Mouse (Mus musculus) spleen, postnatal 14 days (tissue): ENCODE results near the gene Gjd3.

Experiments used
- DNase-seq, 2 experiments: peaks; one replicate each; pipeline ENCODE4 v3.0.0; 2021 to 2022; ENCODE audit warnings: low spot score in 2 of 2

The Gjd3 gene

DNA sequence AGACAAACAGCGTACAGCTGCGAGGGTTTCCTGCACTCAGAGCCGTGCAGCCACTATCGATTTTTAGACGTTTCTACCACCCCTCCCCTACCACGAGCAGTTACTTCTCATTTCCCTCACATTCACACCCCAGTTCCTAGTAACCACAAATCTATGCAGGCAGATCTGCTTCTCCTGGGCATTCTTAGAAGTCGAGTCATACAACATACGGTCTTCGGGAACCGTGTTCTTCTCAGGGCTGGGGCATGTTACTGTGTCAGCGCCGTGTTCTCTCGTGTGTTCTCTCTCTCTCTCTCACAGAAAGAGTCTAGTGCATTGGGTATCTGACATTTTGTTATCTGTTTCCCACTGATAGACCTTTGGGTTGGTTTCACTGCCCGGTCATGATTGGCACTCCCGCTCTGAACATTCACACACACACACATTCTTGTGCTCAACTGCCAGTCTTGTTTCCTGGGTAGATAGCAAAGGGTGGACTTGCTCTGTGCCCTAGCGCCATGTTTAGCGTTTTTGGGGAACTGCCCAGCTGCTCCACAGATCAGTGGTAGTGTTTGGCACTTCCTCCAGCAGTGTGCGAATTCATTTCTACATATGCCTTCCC lies 34.7 kb downstream of the Gjd3 start:
- no peak for DNase-seq

DNA sequence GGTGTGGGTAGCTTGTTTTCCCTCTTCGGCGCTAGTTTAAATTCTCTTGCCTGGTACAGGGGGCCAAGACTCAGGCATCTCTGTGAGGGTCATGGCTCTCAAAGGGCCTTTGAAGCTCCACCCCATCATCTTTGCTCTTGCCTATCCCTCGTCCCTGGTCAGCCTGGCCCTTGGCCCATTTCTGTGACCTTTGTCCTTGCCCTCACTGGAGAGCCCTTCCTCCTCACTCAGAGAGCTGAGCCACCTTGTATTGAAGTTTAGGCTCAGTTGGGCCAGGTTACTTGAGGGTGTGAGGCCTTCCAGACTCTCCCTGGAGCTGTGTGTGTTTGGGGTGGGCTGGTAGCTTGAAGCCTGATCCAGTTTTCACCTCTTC lies 37.2 kb downstream of the Gjd3 start:
- DNase-seq: no peak

DNA sequence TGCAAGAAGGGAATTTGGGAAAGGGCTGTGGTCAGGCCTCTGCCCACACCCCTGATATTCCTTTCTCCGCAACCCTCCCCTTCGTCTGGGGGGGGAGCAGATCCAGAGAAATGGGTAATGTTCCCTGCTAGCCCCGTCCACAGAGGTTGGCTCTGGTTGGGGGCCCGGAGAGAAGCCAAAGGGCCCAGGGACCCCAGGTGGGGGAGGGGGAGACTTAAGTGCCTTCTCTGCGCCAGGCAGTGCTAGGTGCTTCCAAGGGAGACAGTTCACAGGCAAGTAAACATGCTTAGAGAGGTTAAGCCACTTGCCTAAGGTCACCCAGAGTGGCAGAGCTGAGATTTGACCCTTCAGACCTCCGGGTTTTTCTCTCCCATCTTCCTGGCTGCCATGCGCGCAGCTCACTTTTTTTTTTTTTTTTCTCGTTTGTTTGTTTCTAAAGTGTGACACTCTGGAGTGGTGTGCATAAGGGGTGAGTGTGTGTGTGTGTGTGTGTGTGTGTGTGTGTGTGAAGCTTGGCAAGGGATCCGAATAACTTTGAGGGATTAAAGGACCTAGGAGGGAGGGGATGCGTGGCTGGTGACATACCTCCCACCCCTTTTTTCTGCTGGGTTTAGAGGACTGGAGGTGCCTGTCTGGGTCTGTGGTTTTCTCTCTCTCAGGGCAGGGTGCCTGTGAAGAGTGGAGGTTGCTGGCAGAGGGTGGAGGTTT lies 37.8 kb downstream of the Gjd3 start:
- DNase-seq: no peak

DNA sequence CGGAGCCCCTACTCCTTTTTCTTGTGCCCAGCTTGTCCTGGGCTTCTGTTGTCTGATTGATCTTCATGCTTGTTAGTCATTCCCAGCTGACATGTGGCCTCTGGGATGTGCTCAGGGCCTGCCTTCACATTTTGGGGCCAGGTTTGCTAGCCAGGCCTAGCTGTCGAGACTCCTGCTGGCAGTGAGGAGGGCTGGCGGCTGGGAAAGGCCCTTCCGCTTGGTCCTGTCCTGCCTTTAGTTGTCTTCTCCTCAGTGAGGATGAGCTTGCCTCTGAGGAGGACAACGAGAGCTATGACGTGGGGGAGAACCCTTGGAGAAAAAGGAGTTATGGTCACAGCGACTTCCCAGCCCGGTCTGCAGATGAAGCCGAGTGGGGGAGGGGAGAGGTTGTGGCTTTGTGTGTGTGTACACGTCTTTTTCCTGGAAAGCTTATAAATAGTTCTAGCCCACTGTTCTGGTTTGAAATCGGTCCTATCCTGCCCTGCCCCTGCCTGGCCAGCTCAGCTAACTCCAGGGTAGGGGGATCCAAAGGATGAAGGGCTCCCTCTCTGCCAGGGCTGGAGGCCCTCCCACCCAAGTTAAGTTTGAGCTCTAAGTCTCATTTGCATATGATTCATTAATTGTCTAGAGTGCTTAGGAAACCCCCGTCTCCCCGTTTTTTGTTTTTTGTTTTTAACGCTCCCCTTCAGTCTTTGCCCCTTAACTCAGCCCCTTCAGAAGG lies 38.9 kb downstream of the Gjd3 start:
- no peak for DNase-seq

DNA sequence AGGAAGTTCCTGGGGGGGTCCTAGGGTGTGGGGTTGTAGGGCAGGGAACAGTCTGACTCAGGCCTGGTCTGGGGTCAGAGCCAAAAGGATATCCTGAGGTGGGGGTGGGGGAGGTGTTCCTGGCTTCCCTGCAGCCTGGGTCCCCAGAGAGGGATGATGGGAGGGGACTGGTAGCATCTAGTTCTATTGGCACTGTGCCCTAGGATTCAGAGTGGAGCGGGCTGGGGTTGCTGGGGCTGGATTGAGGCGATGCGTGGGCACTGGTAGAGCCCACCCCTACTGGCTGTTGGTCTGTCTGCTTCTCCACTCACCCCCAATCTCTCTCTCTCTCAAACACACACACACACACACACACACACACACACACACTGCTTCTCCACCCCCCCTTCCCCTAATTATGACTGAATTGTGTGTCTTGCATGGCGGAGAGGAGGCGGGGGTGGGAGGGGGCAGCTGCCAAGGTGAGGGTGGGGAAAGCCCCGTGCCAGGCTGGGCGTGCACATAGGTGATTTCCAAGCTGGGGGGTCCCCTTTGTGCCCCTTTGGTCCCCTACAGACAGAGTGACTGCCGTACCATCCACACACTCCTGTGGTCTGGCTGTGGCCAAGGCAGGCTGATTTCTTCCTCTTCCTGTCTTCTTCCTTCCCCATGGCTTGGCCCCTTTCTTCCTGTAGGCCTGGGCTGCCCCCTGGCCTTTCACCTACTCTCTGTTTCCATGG lies 39.7 kb downstream of the Gjd3 start:
- DNase-seq: no peak

DNA sequence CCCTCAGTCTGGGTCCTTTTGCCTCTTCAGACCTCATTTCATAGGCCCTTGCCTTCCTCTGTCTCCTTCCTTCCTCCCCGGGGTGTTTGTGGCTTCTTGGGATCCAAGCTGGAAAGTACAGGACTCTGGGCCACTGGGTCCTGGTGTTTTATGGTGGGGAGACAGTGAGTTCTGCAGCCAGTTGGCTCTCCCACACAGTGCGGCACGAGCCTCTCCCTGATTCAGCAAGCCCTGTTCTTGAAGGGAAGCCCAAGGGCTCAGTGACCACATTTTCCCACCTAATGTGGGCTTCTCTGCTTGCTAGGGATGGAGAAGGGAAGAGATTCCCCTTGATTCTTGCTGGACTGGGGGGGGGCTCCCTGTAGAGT lies 40.3 kb downstream of the Gjd3 start:
- DNase-seq: no peak

DNA sequence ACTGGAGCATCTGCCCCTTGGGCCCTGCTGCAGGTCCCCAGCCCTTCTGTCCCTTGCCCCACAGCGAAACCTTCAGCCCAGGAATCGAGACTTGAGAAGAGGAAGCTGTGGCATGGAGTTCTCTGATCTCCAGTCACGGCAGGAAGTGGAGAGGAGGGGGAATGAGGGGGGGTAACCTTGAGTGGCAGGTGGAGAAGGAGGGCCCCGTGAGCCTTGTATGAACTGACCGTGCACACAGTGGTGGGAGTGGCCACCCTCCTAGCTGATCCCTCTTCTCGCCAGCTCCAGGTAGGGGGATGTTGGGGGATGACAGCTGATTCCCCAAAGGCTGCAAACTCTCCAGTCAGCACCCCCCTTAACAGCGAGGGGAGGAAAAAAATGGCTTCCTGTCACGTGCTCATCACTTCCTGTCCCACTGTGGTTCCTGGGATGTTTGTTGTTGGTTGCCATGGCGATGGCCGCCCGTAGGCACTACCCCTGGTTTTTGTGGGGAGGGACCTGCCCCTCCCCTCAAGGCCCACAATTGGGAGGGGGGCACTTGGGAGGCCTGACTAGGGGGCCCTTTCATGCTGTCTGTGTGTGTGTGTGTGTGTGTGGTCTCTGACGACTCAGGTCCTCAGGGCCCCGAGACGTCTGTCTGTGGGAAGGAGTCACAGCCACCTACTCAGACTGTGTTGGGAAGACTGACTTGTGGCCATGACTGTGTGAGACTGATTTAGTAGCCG lies 40.8 kb downstream of the Gjd3 start:
- peak; percentile 51 to 68 for DNase-seq

DNA sequence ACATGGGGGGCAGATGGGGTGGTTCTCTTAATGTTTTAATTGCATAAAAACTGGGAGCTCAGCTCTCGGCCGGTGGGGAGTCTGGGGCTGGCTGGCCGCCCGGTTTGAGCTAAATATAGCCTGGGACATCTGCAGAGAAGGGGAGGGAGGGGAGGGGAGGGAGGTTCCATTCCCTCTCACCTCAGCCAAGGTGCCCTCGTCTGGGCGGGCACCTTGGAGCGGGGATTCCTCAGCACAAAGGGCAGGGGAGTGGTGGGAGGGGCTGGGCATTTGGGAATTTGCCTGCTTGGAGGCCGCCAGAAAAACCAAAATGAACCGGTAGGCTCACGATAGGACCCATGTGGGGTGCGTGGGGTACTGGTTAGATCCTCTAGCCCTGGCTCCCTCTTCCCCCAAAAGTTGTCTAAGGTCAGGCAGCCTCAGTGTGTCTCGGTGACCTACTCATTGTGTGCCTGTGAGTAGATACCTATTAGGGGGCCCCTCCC lies 41.4 kb downstream of the Gjd3 start:
- no peak for DNase-seq

DNA sequence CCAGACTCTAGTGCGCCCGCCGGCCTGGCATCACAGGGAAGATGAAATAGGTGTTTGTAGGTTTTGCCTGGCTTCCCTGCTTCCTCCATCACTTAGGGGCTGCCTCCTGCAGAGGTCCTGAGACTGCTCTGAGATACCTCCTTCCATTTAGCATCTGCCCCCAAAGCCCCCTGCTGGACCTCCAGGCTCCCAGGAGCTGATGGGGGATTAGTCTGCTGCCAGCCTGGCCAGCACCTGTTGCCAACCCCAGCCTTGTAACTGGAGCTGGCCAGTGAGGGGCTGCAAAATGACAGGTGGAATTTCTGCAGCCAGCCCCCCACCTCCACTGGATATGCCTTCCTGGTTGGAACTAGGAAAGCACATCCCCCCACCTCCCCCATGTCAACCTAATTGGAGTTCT lies 42.0 kb downstream of the Gjd3 start:
- DNase-seq: no peak

DNA sequence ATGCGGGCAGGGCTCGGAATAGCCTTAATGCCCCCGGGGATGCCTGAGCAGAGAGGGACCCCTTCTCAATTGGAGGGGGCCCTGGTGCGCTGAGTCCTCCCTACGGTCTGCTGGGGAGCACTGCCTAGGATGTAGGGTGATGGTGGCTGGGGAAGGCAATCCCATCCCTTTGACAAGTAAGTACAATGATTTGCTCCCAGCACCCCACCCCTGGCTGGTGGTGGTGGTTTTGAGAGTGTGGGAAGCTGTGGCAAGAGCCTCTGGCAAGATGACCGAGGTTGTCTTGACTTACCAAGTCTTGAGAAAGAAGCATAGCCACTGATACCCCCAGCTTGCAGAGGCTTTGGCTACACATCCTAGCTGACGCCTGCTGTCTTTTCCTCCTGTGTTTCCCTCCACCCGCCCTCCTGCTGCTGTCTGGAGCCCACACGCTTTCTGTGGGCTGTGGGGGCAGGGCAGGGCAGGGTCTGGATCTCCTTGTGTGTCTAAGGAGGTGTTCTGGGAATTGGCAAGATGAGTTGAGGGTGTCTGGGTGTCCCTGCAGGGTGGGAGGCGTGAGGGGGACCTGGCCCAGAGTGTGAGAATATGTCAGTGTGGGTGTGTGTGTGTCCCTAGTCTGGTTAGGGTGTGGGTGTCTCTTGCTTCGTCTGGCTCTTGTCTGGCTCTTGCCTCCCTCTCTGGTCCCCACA lies 42.7 kb downstream of the Gjd3 start:
- DNase-seq: no peak

DNA sequence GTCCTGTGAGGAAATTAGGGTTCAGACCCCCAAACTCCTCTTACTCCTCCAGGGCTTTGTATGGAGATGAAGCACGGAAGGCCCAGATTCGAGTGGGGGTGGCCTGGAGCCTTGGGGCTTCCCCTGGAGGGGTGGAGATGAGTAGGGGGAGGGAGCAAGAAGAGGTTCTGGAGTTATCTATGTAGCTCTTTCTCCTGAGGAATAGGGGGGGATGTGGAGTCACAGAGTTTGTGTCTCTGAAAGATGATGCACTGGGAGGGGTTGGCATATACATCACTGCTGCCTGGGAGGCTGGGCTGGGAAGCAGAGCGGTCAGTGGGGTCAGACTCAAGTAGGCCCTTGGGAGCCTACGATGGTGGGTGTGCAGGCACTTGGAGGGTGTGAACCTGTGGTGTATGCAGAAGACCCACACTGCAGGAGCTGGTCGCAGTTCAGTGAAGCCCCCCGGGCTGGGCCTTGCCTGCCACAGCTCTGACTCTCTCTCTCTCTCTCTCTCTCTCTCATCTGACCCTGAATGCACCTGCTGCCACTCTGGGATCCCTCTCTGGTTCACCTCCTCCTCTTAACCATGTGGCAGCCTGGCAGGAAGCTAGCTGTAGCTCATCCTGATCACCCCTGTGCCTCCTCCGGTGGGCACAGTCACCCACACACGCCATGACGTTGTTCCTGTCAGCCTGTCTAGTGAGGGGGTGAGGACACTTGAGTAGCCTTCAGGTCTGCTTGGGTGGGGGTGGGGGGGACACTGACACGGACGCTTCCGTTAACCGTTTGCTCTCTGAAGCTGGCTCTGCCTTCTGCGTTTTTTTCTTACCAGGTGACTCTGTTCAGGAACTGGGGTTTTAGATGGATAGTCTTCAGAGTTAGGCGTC lies 43.5 kb downstream of the Gjd3 start:
- no peak for DNase-seq

DNA sequence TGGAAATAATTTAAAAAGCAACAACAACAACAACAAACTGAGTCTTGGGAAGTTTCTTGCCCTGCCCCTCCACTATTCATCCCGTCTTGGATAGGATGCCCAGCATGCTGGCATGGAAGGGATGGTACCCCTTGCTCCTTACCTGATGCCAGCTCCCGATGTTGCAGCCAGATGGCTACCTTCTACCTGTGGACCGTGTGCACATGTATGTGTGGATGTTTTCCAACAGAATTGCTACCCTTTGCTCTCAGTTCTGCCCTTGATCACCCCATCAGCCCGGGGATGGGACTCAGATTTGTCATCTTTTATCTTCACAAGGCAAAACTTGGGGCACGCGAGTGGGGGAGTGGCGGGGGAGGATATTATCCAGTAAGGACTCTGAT lies 44.1 kb downstream of the Gjd3 start:
- no peak for DNase-seq

DNA sequence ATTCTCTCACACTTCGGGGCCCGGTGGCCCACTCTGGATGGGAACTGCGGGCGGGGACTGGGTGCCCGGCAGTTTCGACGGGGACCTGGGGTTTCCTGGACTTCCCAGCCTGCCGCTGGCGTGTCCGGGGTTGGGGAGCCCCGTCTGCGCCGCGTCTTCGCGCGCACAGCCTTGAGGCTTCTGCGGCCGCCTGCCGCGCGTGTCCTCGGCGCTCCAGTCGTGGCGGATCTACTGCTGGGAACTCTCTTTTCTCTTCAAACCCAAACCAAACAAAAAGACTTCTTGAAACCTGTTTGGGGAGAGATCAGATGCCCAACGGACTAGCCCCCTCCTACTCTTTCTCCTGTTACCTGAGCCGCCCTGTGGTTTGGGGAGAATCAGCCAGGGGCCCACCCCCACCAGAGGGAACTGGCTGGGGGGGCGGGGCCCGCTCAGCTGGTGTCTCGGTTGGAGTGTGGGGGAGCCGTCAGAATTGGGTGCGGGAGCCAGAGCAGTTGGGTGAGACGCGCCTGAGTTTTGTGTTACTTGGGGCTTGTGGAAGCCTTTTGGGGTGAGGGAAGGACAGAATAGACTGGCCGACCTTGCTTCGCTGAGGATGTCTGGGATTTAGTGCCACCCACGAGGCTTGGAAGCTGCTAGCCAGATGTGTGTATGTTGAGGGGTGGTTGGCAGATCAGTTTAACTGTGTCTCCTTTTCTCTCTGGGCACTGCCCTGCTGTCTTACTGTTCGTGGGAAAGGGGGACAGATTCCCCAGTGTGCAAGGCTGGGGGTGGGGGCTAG lies 44.7 kb downstream of the Gjd3 start:
- DNase-seq: no peak

DNA sequence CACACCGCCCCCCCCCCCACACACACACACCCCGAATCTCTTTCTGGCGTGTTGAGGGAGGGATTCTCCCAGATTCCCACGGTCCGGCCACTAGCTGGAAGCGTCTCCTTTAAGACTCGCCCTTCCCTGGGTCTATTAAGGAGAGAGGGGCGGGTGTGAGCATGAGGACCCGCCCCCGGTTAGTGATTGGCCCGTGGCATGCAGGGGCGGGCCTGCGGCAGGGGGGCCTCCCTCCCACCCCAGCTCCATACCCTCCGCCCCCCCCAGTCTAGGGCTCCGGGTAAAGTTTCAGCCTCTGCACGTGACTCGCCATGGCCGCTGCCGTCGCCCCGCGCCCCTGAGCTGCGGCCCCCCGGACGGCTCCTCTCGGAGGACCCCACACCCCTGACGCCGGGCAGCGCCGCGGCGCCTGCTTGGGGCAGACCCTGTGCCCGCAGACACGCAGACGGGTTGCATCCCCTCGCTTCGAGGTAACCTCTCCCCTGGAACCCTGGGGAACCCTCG lies 45.4 kb downstream of the Gjd3 start:
- peak; percentile 54 to 69 for DNase-seq

DNA sequence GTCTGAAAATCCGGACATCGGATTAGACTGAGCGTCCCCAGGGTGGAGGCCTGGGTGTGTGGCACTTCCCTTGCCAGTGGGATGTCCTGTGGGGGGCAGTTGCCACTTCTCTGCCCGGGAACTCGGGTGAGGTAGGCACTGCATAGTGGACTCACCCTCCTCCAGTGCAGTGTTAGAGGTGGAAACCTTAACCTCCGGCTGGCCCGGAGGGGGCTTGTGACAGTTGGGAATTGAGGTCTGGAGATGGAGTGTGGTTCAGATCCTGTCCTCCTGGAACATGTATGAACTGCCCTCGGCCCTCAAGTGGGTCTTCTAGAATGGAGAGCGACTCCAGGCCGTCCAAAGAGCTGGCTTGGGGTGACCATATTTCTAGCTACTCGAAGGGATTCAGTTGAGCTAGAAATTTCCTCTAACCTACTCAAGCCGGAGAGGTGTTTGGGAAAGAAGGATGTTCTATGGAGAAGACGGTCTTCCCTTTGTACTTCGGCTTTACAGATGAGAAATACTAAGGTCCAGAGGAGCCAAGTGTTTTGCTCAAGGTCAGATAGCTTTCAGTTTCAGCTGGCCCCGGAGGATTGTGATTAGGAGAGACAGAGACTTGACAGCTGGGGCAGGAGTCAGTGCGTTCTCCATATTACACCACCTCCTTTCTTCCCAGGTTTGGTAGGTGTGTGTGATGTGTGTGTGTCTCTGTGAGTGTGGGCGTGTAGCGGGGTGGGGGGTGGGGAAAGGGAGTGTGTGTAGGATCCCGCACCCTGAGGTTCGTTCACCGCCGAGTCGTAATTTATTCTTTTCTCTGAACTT lies 46.0 kb downstream of the Gjd3 start:
- DNase-seq: no peak

DNA sequence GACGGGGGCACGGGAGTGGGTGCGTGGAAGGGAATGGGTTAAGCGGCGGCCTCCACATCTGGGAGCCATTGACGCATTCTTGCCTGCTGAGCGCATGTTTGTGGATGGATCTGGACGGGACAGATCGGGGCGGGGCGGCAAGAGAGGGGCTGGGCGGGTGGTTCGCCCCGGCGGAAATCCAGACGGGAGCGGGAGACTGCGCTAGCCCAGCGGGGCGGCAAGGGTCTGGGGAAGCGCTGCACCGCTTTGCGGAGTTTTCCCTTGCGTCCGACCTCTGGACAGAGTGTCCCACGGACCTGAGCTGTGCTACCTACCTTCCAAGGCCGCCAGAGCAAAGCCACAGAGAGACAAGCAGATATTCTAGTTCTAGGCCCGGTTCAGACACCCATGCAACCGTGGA lies 46.6 kb downstream of the Gjd3 start:
- DNase-seq: no peak

DNA sequence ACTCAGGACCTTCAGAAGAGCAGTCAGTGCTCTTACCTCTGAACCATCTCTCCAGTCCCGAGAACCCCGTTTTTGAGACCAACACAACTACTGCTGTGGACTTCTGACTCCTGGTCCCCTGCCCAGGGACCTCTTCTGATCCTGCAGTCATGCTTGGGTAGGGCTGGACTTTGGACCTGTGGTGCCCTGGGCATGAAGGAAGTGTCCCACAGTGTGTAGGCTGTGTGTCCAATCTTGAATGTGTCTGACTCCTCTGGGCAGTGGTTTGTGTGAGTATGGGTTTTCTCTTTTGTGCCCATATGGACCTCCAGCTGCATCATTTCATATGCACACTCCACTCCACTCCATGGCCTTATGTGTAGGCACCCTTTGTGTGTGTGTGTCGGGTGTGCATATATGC lies 47.7 kb downstream of the Gjd3 start:
- no peak for DNase-seq

DNA sequence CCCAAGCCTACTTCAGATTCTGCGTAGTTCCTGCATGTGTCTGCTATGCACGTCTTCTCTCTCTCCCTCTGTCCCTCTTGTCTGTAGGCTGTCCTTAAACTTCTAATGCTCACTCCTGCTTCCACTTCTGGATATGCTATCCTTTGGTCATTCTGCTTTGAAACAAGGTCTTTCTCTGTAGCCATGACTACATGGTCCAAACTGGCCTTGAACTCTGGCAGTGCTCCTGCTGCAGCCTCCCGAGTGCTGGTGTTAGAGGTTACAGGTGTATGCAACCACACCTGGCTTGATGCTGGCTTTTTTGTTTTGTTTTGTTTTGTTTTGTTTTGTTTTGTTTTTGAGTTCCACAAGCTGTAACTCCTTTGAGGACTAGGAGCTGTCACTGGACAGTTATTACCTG lies 48.4 kb downstream of the Gjd3 start:
- DNase-seq: no peak
